In genomic region chr9:120581941-120582618, GRCm38 (mm10) we compare ENCODE assay signal across 9 mouse cellular contexts. TPM values are rescaled to one million over a fixed set of nuclear protein-coding genes. Genes with fewer than 3 reads are reported as not detected.
A peak's percentile ranks its signal among the peaks of the same experiment; 100 is the strongest.
DNase-seq lines count a peak whose midpoint lies in the region; ATAC-seq lines count a peak whose summit lies in the region.
"Had no signal": no experiment of that assay in that cellular context is flagged by ENCODE, and none has a peak within 500 bp of the region (broad histone marks: within the 10 kb centered on the region; RNA-seq: fewer than 3 reads in every experiment).

No protein-coding gene starts in this region.

- no peaks in the 10 kb centered on the region for H3K36me3 ChIP-seq in forebrain, embryonic 12.5 days (replicated peaks)

- peak overlapping the region; percentile 44 for H3K9ac ChIP-seq in forebrain, embryonic 12.5 days

- DNase-seq in CD4-positive helper T cell, adult 2 months (ENCODE audit: low read depth, low spot score) = peak; percentile 83
- peak; percentile 58 for DNase-seq in Muller cell, postnatal 12 days (ENCODE audit: inconsistent ontology term)
- DNase-seq in heart, postnatal 25 days (ENCODE audit: low spot score) = peak; percentile 20
- peak; percentile 32 to 58 for DNase-seq in left cerebral cortex, postnatal 25 days (ENCODE audit: low spot score in 2 of 2)
- DNase-seq in spleen, postnatal 4 days (ENCODE audit: low spot score in 2 of 2) = peak; percentile 53 to 70
- no peak for DNase-seq in cerebellum, adult 18-20 months

- H3K4me3 ChIP-seq in forebrain, embryonic 12.5 days (replicated peaks) = peak overlapping the region; percentile 29

- H3K27ac ChIP-seq in forebrain, embryonic 12.5 days = peak overlapping the region; percentile 47; the same call in 1 of the 2 replicates

- ATAC-seq in forebrain, embryonic 12.5 days (ENCODE audit: low FRiP score) = peak; percentile 40; the same call in 1 of the 2 replicates
- peak; percentile 47 for ATAC-seq in megakaryocyte progenitor cell, adult 5-6 weeks (replicated peaks; ENCODE audit: poor library complexity)

- intact Hi-C loops in heart, postnatal 25 days (cut with DNase I) = loop anchor here (5.0 to 10.0 kb wide), 3 partner anchors 150 to 873 kb away; no protein-coding TSS in a partner anchor
- intact Hi-C loops in left cerebral cortex, postnatal 25 days (cut with DNase I) = loop anchor here (5.0 kb wide), 1 partner anchor 660 kb away; no protein-coding TSS in a partner anchor

- H3K4me2 ChIP-seq in forebrain, embryonic 12.5 days = peak overlapping the region; percentile 55

- no peaks in the 10 kb centered on the region for H3K9me3 ChIP-seq in forebrain, embryonic 12.5 days

- 25% methylated on average over 21 of the region's 21 CpGs for WGBS in forebrain, embryonic 12.5 days

- H3K4me1 ChIP-seq in forebrain, embryonic 12.5 days = peaks cover 22% of the 10 kb centered on the region

- peaks cover 6% of the 10 kb centered on the region; the same call in 1 of the 2 replicates for H3K27me3 ChIP-seq in forebrain, embryonic 12.5 days

RNA-seq across cellular contexts. Expression of gene Rpl14, which starts 10.8 kb away (rescaled TPM):
- polyA plus RNA-seq in forebrain, embryonic 12.5 days (2016; fragmentation: Nextera tagmentation; extraction: Ambion mirVana) = 610 and 612 TPM in 2 replicates
- 100 to 1,000 TPM; 281 to 288 TPM for total RNA-seq in heart, postnatal 25 days (2021)
- 100 to 1,000 TPM; 244 to 268 TPM for total RNA-seq in left cerebral cortex, postnatal 25 days (2021)
- total RNA-seq in megakaryocyte progenitor cell, adult 5-6 weeks (2015) = 2,102 and 2,150 TPM in 2 replicates
- 2,250 and 2,701 TPM in 2 replicates for total RNA-seq in megakaryocyte progenitor cell, adult 5-6 weeks (2017)

RNA-seq across cellular contexts. Expression of gene Entpd3, which starts 42.5 kb away (rescaled TPM):
- polyA plus RNA-seq in forebrain, embryonic 12.5 days (2016; fragmentation: Nextera tagmentation; extraction: Ambion mirVana) = 0.23 and 0.36 TPM in 2 replicates
- not detected for total RNA-seq in heart, postnatal 25 days (2021)
- total RNA-seq in left cerebral cortex, postnatal 25 days (2021) = 1 to 10 TPM; 4.5 to 8.5 TPM
- total RNA-seq in megakaryocyte progenitor cell, adult 5-6 weeks (2015) = not detected in 2 replicates
- total RNA-seq in megakaryocyte progenitor cell, adult 5-6 weeks (2017) = not detected in 2 replicates
- total RNA-seq: gastrocnemius, adult 8-10 months had no signal

Comparison
In these comparisons a context has a peak if more than half of its experiments do, and no peak if none do; other contexts are left out.
1. DNase-seq: peak in CD4-positive helper T cell, adult 2 months (single experiment), Muller cell, postnatal 12 days (single experiment), heart, postnatal 25 days (single experiment), left cerebral cortex, postnatal 25 days (2 of 2) and spleen, postnatal 4 days (2 of 2); none in cerebellum, adult 18-20 months (0 of 2).
2. RNA of gene Rpl14, which starts 10.8 kb away (total RNA-seq): 2,102 to 2,701 TPM in megakaryocyte progenitor cell, adult 5-6 weeks; 281 to 288 TPM in heart, postnatal 25 days and 244 to 268 TPM in left cerebral cortex, postnatal 25 days; every median in the first group is over 4 times any median in the second.
3. RNA of gene Entpd3, which starts 42.5 kb away (total RNA-seq): 4.5 to 8.5 TPM in left cerebral cortex, postnatal 25 days; not detected in heart, postnatal 25 days and not detected in megakaryocyte progenitor cell, adult 5-6 weeks; every median in the first group is over 4 times any median in the second.